Mouse (Mus musculus): ENCODE measurements around the gene Mrpl28. TPM values are rescaled to one million over a fixed set of nuclear protein-coding genes. Genes with fewer than 3 reads are reported as not detected.

Mrpl28 gene
- polyA plus RNA-seq, 1 experiment from 2014 or later, result 250 TPM

DNA sequence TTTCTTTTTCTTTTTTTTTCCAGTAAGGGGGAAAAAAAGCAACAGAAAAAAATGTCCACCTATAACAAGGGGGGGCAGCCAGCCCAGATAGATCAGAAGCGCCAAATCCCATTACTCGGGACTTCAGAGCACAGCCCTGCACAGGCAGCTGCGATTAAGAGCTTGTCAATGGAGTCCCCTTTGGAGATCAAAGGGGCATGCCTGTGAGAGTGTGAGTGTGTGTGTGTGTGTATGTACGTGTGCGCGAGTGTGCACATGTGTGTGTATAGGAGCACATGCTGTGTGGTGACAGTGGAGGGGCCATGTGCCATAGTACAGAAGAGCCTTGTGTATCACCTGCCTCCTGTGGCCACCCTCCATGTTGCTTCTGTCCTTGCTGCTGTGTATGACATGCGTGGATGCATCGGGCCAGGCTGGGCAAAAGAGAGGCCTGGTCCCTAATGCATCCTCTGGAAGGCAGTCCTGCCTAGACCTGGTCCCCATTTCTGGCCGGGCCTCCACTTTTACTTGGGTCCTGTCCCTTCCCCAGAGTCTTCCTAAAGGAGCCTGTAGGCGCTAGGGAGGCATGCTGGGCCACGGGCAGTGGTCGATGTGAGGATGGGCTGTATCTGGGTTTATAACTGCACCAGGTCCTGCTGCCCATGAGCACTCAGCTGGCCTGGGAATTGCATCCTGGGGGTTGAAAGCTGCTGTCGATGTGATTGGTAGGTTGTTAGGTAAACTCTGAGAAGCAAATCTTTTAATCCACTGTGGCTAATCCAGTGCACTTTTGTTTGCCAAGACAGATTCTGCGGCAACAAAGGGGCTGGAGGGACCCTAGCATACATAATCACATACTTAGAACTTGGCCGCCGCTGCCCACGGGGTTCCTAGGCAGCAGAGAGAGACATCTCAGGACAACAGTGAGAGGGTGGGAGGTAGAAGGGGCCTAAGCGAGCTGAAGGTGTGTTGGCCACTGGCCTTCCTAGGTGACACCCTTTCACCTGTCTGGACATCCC is 8.9 kb downstream of the Mrpl28 start:
- WGBS, result 86% methylated on average over 18 of the region's 18 CpGs
- DNase-seq (ENCODE audit: low spot score) (no peak), ATAC-seq (replicated peaks; ENCODE audit: insufficient number of reproducible peaks, low FRiP score, low TSS enrichment, low read depth) (no peak)
- Histone ChIP-seq H3K4me2 (ENCODE audit: low read depth, low read length) (no peak overlapping the region), H3K9me3 (replicated peaks; ENCODE audit: control insufficient read depth, low read length) (no peaks in the 10 kb centered on the region), H3K27ac (replicated peaks; ENCODE audit: low read depth, low read length) (no peak overlapping the region), H3K9ac (replicated peaks; ENCODE audit: low read length) (no peak overlapping the region), H3K27me3 (ENCODE audit: control insufficient read depth, insufficient read depth, low read length) (no peaks in the 10 kb centered on the region), H3K4me3 (ENCODE audit: low read depth, low read length) (no peak overlapping the region), H3K4me1 (ENCODE audit: control insufficient read depth, insufficient read depth, low read length) (no peaks in the 10 kb centered on the region), H3K36me3 (replicated peaks; ENCODE audit: control insufficient read depth, insufficient read depth, low read depth, low read length) (peaks cover 5% of the 10 kb centered on the region)

DNA sequence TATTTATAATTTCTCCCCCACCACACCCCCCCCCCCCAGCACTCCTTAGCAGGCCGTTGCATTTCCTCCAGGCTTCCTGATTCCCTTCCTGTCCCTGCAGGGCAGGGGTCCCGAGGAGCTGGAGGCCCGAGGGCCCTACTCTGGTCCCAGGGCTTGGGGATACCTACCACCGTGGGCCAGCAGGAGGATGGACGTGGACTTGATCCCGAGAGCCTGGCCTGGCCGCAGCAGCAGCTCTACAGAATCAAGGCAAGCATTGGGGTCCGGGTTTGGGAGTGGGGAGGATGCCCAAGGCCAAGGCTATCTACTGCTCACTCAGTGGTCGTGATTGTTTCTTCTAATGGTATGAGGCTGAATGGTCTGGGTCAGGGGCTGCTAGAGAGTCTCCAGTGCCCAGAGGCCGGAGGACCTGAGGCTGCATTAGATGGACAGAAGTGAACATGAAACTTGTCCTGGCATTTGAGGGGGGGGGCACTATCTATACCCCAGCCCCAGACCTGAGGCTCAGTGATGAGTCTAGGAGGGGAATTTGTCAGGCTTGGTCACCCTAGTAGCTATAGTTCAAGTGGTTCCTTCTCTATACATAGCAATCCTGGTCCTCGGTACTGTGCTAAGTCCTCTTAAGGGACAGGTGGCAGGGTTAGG is 13.9 kb downstream of the Mrpl28 start:
- Histone ChIP-seq H3K9me3 (replicated peaks; ENCODE audit: control insufficient read depth, low read length) (no peaks in the 10 kb centered on the region), H3K4me1 (ENCODE audit: control insufficient read depth, insufficient read depth, low read length) (peaks cover 3% of the 10 kb centered on the region; the same call in 1 of the 2 replicates), H3K27me3 (ENCODE audit: control insufficient read depth, insufficient read depth, low read length) (no peaks in the 10 kb centered on the region), H3K4me2 (ENCODE audit: low read depth, low read length) (no peak overlapping the region), H3K27ac (replicated peaks; ENCODE audit: low read depth, low read length) (no peak overlapping the region), H3K4me3 (ENCODE audit: low read depth, low read length) (no peak overlapping the region), H3K36me3 (replicated peaks; ENCODE audit: control insufficient read depth, insufficient read depth, low read depth, low read length) (no peaks in the 10 kb centered on the region), H3K9ac (replicated peaks; ENCODE audit: low read length) (no peak overlapping the region)
- ATAC-seq (replicated peaks; ENCODE audit: insufficient number of reproducible peaks, low FRiP score, low TSS enrichment, low read depth), result no peak
- 85% methylated on average over 11 of the region's 11 CpGs for WGBS
- DNase-seq (ENCODE audit: low spot score), result no peak

DNA sequence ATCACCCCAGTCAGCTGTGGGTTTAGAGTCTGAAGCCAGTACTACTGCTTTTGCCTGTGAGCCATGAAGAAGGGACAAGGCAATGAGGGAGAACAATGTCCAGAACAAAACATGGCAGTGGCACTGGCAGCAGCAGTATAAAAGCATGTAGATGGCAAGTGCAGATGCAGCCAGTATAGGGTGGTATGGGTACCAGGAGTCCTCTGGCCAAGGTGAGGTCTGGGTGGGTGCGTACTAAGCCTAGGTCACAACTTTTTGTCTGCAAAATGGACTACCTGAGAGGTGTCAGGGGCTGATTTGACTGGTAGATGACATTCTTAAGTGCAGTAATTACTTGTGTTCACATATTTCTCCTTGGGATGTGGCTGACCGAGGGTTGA is 14.4 kb downstream of the Mrpl28 start:
- Histone ChIP-seq H3K9ac (replicated peaks; ENCODE audit: low read length) (peak overlapping the region; percentile 58; the same call in 1 of the 2 replicates), H3K4me2 (ENCODE audit: low read depth, low read length) (peak overlapping the region; percentile 57), H3K27ac (replicated peaks; ENCODE audit: low read depth, low read length) (no peak overlapping the region), H3K4me1 (ENCODE audit: control insufficient read depth, insufficient read depth, low read length) (peaks cover 3% of the 10 kb centered on the region; the same call in 1 of the 2 replicates), H3K36me3 (replicated peaks; ENCODE audit: control insufficient read depth, insufficient read depth, low read depth, low read length) (peaks cover under 1% of the 10 kb centered on the region), H3K27me3 (ENCODE audit: control insufficient read depth, insufficient read depth, low read length) (no peaks in the 10 kb centered on the region), H3K4me3 (ENCODE audit: low read depth, low read length) (peak overlapping the region; percentile 87), H3K9me3 (replicated peaks; ENCODE audit: control insufficient read depth, low read length) (no peaks in the 10 kb centered on the region)
- 83% methylated on average over 2 of the region's 2 CpGs for WGBS
- ATAC-seq (replicated peaks; ENCODE audit: insufficient number of reproducible peaks, low FRiP score, low TSS enrichment, low read depth) (no peak), DNase-seq (ENCODE audit: low spot score) (no peak)

DNA sequence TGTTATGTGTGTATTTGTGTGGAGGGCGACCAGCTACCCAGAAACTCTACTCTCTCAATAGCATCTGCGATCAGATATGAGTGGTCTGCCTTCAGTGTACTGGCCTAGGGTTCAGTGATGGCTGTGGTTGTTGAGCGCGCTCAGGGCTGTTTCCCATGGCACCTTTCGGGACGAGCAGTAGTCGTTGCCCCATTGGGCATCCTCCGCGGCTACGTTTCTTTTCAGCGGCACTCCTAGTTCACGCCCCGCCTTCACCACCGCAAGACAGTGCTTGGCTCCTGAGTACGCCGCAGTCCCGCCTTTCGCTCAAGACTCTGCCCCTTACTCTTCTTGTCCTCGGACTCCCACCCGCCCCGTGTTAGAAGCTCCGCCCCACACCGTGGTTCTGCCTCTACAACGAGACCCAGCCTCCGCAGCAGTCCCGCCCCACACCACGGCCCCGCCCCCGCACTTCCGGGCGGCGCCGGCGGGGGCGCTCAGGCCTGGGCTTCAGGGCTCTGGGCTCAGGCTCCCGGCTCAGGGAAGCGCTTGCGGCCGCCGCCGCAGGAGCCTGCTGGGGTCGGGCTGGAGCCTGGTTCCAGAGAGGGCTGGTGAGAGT is 15.0 kb downstream of the Mrpl28 start, which contains the start of gene Axin1:
Gene Axin1 (plus strand): TSS at position 450 of the 598 bp plus-strand sequence.
- Histone ChIP-seq H3K27me3 (ENCODE audit: control insufficient read depth, insufficient read depth, low read length) (no peaks in the 10 kb centered on the region), H3K4me3 (ENCODE audit: low read depth, low read length) (peak within 1 kb of the TSS; percentile 87), H3K27ac (replicated peaks; ENCODE audit: low read depth, low read length) (peak within 1 kb of the TSS; percentile 82), H3K36me3 (replicated peaks; ENCODE audit: control insufficient read depth, insufficient read depth, low read depth, low read length) (peaks cover 3% of the 10 kb centered on the region), H3K4me1 (ENCODE audit: control insufficient read depth, insufficient read depth, low read length) (peaks cover 3% of the 10 kb centered on the region; the same call in 1 of the 2 replicates), H3K9me3 (replicated peaks; ENCODE audit: control insufficient read depth, low read length) (no peaks in the 10 kb centered on the region), H3K4me2 (ENCODE audit: low read depth, low read length) (peak within 1 kb of the TSS; percentile 60), H3K9ac (replicated peaks; ENCODE audit: low read length) (peak within 1 kb of the TSS; percentile 98)
- ATAC-seq (replicated peaks; ENCODE audit: insufficient number of reproducible peaks, low FRiP score, low TSS enrichment, low read depth), result peak; percentile 98
- peak; percentile 98 for DNase-seq (ENCODE audit: low spot score)
- WGBS, result under 1% methylated on average over 42 of the region's 42 CpGs

DNA sequence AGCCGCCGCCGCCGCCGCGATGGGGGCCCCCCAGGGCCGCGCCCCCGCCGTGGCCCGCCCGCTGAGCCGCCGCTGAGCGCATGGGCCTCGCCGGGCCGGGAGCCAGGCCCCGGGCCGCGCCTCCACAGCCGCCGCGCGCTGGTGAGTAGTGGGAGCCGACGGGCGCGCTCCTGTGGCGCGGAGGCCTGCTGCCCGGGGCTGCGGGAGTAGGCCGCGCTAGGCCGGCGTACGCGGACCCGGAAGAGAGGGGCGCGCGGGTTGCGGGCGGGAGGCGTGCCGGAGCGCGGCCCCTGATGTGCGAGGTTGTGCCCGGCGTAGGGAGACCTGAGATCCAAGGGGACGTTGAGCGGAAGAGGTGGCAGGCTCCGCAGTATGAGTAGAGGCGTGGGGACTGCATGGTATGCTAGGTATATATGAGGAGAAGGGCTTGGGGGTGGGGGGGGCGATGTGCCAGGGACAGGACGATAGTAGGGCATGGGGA is 15.6 kb downstream of the Mrpl28 start:
- H3K4me1 ChIP-seq (ENCODE audit: control insufficient read depth, insufficient read depth, low read length), result peaks cover 3% of the 10 kb centered on the region; the same call in 1 of the 2 replicates
- peak overlapping the region; percentile 87 for H3K4me3 ChIP-seq (ENCODE audit: low read depth, low read length)
- DNase-seq (ENCODE audit: low spot score) (peak; percentile 43), ATAC-seq (replicated peaks; ENCODE audit: insufficient number of reproducible peaks, low FRiP score, low TSS enrichment, low read depth) (peak; percentile 68)
- H3K9ac ChIP-seq (replicated peaks; ENCODE audit: low read length), result peak overlapping the region; percentile 98
- H3K9me3 ChIP-seq (replicated peaks; ENCODE audit: control insufficient read depth, low read length), result no peaks in the 10 kb centered on the region
- no peaks in the 10 kb centered on the region for H3K27me3 ChIP-seq (ENCODE audit: control insufficient read depth, insufficient read depth, low read length)
- peaks cover 3% of the 10 kb centered on the region for H3K36me3 ChIP-seq (replicated peaks; ENCODE audit: control insufficient read depth, insufficient read depth, low read depth, low read length)
- peak overlapping the region; percentile 60 for H3K4me2 ChIP-seq (ENCODE audit: low read depth, low read length)
- under 1% methylated on average over 43 of the region's 58 CpGs for WGBS
- peak overlapping the region; percentile 82 for H3K27ac ChIP-seq (replicated peaks; ENCODE audit: low read depth, low read length)

DNA sequence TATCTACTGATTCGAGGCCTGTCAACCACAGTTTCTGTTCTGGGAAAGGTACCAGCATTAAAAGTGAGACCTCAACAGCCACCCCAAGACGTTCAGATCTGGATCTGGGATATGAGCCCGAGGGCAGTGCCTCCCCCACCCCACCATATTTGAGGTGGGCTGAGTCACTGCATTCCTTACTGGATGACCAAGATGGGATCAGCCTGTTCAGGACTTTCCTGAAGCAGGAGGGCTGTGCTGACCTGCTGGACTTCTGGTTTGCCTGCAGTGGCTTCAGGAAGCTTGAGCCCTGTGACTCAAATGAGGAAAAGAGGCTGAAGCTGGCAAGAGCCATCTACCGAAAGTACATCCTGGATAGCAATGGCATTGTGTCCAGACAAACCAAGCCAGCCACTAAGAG is 19.5 kb downstream of the Mrpl28 start:
- WGBS, result 91% methylated on average over 4 of the region's 4 CpGs
- Histone ChIP-seq H3K9ac (replicated peaks; ENCODE audit: low read length) (no peak overlapping the region), H3K4me1 (ENCODE audit: control insufficient read depth, insufficient read depth, low read length) (peaks cover 3% of the 10 kb centered on the region; the same call in 1 of the 2 replicates), H3K27me3 (ENCODE audit: control insufficient read depth, insufficient read depth, low read length) (no peaks in the 10 kb centered on the region), H3K4me2 (ENCODE audit: low read depth, low read length) (no peak overlapping the region), H3K9me3 (replicated peaks; ENCODE audit: control insufficient read depth, low read length) (no peaks in the 10 kb centered on the region), H3K36me3 (replicated peaks; ENCODE audit: control insufficient read depth, insufficient read depth, low read depth, low read length) (peaks cover 3% of the 10 kb centered on the region), H3K27ac (replicated peaks; ENCODE audit: low read depth, low read length) (no peak overlapping the region), H3K4me3 (ENCODE audit: low read depth, low read length) (no peak overlapping the region)
- ATAC-seq (replicated peaks; ENCODE audit: insufficient number of reproducible peaks, low FRiP score, low TSS enrichment, low read depth) (no peak), DNase-seq (ENCODE audit: low spot score) (no peak)

DNA sequence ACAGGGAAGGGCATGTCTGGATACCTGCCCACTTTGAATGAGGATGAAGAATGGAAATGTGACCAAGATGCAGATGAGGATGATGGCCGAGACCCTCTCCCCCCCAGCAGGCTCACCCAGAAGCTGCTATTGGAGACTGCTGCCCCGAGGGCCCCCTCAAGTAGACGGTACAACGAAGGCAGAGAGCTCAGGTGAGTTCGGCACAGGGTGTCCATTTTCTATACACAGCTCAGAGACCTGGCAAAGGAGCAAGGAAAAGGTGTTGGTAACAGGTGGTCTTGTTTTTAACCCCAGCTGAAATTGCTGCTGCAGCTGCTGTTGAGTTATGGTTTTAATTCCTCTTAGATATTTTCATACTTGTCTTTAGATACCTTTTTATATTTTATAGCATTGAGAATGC is 20.1 kb downstream of the Mrpl28 start:
- Histone ChIP-seq H3K36me3 (replicated peaks; ENCODE audit: control insufficient read depth, insufficient read depth, low read depth, low read length) (peaks cover 3% of the 10 kb centered on the region), H3K27me3 (ENCODE audit: control insufficient read depth, insufficient read depth, low read length) (no peaks in the 10 kb centered on the region), H3K4me1 (ENCODE audit: control insufficient read depth, insufficient read depth, low read length) (no peaks in the 10 kb centered on the region), H3K4me3 (ENCODE audit: low read depth, low read length) (no peak overlapping the region), H3K4me2 (ENCODE audit: low read depth, low read length) (no peak overlapping the region), H3K27ac (replicated peaks; ENCODE audit: low read depth, low read length) (no peak overlapping the region), H3K9ac (replicated peaks; ENCODE audit: low read length) (no peak overlapping the region), H3K9me3 (replicated peaks; ENCODE audit: control insufficient read depth, low read length) (no peaks in the 10 kb centered on the region)
- DNase-seq (ENCODE audit: low spot score) (no peak), ATAC-seq (replicated peaks; ENCODE audit: insufficient number of reproducible peaks, low FRiP score, low TSS enrichment, low read depth) (no peak)
- 97% methylated on average over 5 of the region's 5 CpGs for WGBS
